Mouse (Mus musculus) thymus, postnatal 10 days (tissue): ENCODE data around the gene Mst1r.

Experiments used
- DNase-seq, 2 experiments: peaks; one replicate each; pipeline ENCODE4 v3.0.0; 2021; ENCODE audit warnings: low spot score in 2 of 2

The Mst1r gene

DNA sequence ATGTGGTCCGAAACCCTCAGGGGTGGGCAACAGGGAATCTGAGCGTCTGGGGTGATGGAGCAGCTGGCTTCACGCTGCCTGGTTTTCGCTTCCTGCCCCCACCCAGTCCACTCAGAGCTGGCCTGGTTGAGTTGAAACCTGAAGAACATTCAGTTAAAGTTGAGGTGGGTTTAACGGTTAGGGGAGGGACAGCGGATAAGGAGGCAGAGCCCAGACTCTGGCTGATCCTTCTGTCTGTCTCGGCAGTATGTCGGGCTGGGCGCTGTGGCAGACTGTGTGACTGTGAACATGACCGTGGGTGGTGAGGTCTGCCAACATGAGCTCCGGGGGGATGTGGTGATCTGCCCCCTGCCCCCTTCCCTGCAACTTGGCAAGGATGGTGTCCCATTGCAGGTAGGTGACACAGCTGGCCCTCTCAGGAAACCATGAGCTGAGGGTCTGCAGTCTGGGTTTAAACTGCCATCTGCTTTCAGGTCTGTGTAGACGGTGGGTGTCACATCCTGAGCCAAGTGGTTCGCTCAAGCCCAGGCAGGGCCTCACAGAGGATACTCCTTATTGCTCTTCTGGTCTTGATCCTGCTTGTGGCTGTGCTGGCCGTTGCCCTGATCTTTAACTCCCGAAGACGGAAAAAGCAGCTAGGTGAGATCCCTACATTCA lies 8.2 kb downstream of the Mst1r start:
- no peak for DNase-seq

DNA sequence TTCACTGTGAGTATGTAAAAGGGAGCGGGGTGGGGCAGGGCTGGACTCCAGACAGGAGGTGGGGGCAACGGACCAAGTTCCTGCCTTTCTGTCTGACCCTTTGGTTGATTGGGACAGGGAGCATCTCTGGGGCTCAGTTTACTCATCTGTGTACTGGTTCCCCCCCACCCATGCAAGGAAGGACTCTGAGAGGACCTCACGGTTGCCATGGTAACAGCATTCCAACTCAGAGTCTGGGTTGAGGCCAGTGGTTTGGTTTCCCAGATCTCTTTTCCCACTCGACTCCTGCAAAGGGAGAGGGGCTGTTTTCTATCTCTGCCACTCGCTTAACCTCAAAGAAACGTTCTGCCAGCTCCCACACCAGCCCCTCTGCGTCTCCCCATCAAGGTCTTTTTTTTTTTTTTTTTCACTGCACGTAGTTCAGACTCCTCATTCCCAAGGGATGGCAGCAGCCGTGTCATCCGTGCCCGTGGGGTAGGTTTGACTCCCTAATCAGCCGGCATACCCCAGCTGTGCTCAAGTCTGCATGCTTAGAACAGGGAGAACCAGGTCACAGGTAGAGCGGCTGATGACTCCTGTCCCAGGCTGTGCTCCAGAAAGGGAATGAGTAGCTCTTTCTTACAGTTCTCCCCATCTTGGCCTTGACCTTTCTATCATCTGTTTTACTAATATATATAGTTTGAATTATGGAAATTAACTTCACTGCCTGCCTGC lies 11.4 kb downstream of the Mst1r start:
- no peak for DNase-seq

DNA sequence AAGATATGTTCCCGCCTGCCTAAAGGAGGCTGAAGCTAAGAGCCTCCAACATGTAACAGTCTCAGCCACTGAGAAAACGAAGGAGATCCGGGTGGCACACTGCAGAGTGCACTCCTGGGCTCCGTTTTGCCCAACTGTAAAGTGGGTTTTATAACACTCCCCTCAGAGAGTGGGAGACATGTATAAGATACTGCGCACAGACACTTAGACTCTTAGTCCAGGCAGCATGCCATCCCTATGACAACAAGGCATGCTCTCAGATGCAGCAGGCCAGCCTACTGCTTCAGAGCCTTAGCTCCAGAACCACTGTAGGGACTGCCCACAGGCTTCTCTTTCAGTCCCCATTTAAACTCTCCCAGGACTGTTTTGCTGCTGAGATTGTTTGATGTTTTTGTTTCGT lies 12.2 kb downstream of the Mst1r start:
- DNase-seq, result no peak

DNA sequence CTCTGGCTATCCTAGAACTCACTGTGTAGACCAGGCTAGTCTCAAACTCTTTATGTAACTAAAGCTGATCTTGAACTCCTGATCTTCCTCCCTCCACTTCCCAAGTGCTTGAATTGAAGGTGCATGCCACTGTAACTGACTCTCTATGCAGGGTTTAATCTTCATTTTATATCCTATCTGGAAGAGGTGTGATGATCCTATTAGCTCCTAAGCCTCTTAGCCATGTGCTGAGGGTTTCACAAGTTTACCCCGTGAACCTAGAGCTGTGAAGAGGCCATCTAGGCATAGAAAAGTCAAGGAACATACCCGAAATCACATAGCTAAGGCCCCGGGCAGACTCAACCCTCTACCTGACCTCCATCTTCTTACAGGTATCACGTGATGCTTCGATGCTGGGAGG lies 12.8 kb downstream of the Mst1r start:
- DNase-seq, result no peak

DNA sequence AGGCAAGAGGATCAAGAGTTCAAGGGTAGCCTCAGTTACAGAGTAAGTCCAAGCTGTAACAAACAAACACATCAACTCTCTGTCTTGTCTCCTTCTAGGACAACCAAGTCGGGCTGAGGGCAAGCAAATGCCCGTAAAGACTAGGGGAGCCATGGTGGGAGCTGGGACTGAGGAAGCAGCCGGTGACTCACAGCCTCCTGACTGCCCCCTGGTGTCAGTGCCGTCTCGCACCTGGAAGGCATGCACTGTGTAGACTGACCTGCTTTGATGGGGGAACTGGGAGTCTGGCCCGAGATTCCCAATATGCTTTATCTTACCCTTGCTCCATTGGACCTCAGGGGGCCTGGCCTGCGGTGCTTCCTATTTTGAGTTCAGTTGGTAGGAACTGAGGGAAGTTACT lies 16.3 kb downstream of the Mst1r start:
- DNase-seq, result peak; percentile 31 to 69

DNA sequence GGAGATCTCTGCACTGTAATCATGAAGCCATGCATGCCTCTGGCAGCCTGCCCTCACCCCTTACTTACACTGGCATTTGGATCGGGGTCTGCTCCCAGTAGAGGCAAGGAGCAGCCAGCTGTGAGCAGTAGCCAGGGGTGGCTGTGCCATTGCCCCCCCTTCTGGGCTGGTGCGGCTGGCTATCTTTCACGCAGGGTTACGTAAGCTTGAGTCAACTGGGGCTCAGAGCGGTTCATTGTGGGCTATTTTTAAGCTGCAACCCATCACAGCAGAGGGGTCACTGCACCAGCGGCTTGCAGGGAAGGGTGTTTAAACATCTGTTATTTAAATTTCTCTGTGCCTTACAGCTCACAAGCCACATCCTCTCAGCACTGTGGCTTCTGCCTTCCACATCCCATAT lies 17.3 kb downstream of the Mst1r start:
- DNase-seq, result no peak

DNA sequence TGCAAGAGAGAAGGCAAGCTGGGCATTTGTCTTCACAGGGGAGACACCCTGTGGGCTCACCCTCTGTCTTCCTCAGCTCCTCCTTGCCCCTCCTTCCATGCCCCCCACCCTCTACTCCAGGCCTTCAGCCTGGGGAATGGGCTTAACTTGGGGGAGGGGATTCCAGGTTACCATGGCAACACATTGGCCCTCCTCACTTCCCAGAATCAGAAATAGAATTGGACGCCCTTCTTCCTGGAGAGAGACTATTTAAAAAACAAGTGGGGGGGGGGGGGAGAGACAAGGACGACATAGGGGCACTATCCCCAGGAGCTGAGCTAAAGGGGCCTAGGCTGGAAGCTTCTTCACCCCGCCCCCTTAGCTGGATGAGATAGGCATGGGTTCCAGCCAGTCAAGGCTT lies 18.6 kb downstream of the Mst1r start:
- no peak for DNase-seq

DNA sequence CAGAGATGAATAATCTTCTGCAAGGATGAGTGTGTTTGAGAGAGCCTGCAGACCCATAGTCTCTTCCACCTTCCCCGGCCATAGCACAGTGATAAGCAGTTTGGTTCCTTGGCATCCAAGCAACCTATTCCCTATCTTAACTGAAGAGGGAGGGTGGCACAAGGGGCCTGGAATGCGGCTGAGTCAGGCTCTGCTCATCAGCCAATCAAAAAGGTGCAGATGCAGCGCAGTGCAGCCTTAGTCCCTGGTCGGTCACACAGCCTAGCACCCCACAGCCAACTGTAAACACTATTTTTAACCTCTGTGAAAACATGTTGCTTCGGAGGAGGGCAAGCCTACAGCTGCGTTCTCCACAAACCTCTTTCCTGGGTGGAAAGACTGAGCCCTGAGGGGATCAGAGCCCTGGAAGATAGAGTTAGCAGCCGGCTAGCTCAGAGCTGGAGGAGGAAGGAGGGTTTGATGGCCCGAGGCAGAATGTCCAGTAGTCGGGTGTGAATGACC lies 20.3 kb downstream of the Mst1r start:
- DNase-seq, result no peak

DNA sequence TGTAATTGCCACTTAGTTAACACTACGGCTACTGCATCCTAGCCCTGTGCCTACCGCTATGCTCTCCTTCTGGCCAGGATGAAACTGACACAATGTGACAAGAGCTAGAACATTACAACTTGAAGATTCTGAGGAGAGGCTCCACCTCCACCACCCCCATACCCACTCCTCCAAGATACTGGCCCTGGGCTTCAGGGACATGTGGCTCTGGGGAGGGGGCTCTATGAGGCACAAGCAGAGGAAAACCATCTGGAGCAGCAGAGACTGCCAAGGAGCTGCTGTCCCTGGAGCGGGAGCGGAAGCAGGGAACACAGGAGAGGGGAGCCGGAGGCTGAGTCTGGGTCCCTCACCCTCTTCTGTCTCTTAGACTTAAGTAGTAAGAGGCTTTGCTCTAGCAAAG lies 21.1 kb downstream of the Mst1r start:
- no peak for DNase-seq

DNA sequence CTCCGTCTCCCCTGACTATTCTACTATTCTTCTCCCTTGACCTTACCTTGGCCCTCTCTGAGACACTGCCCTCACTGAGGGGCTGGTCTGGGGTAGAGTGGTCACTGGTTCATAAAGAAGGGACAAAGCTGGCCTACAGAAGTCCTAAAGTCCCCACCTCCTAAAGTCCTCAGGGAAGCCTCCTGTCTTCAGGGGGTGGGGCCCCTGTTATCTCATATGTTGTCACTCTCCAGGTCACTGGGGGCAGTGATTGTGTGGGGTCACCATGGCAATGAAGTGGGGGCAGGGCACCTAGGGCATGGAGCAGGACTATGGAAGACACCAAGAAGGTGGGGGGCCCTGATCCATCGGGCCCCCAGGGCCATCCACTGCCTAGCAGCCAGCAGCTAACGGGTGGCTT lies 21.5 kb downstream of the Mst1r start, which contains the start of gene Actl11:
TSS of gene Actl11 (plus strand) at position 301 of the 400 bp plus-strand sequence.
- DNase-seq, result no peak

DNA sequence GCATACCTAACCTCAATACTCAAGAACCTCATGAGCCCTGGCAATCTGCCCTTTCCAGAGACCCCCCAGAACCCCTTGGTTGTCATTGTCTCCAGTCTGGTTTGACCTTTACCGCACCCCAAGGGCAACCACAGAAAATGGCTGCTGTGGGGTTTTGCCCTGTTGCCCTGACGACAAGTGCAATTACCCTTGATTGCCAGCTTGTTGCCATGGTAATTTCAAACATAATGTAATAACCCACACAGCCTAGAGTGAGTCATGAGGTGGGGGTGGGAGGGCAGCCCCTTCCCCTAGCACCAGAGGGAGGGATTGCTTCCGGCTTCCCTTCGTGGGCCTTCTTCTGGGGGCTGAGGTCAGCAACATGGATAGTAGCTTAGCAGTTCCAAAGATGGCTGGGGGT lies 25.5 kb downstream of the Mst1r start:
- no peak for DNase-seq

DNA sequence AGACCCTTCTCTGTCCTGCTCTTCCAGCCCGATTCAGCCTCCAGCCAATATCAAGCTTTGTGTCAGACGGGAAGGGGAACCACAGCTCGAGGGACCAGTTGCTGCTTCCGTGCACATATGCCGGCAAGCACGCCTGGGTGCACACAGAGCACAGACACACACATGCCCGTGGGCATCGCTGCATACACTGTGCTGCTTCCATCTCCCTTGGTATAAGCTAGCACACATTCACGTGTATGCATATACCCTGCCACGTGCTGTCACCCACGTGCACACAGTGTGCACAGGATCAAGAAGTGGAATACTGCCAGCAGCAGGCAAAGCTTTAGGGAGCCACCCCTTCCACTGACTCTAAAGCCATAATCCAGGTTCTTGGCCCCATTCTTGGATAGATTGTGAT lies 27.5 kb downstream of the Mst1r start:
- DNase-seq, result no peak

DNA sequence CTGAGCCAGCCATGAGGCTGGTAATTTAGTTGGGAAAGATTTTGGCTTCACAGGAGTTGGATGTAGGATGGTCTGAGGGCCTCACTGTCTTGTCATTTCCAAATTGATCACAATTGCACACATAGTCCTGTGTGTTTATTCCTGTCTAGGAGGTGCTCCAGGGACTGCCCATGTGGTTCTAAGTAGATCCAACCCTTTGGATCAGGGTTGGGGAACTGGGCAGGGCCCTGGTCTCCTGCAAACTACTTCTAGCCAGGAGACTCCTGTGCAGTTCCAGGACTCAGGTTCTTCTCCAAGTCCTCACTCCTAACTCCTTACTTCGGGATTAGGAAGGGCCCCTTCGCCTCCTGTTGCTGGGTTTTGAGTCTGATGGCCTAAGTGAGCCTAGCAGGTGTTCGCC lies 28.7 kb downstream of the Mst1r start, which contains the start of gene Camkv:
TSS of gene Camkv (plus strand) at position 301 of the 400 bp plus-strand sequence.
- DNase-seq, result no peak

DNA sequence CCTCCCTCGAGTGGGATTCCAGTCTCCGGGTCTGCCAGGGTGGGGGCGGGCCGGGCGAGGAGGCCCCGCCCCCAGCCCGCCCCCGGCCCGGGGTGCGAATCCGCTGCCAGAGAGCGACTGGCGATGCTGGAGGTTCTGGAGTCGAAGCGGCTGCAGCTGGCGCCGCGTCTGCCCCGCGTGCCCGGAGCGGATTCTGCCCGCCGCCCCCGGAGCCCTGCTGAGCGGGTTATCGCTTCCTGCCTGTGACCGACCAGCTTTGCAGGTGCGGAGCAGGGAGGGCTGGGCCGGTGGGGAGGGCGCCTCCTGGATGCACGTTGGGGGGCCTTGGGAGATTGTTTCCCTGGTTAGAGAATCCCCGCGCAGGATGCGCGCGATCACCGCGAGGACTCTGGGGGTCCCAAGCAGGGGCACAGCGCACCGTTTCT lies 29.1 kb downstream of the Mst1r start:
- peak; percentile 81 for DNase-seq

DNA sequence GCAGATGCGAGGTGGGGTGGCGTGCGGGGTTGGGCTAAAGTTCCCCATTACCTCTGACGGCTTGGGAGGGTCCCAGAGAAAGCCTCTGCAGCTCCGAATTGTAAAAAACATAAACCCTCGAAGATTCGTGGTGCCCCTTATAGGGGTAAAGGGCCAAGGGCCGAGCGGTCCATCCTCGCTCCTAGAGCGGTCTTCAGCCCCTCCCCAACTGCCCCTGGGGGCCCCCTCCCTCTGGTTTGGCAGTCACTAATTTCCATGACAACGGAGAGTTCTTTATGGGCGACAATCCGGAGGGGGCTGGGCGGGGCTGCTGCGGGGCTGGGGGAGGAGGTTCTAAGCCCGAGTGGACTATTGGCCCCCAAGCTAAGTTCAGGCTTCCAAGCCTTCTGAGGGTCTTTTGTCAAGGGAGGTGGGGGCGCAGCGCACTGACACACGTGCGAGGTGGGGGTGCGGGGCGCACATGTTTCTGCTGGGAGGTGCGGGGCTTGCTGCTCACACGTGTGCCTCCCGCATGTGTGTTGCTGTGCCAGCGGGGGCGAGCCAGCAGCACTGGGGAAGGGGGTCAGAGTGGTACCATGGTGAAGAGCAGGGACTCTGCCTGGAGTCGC lies 29.6 kb downstream of the Mst1r start:
- peak; percentile 20 to 30 for DNase-seq

DNA sequence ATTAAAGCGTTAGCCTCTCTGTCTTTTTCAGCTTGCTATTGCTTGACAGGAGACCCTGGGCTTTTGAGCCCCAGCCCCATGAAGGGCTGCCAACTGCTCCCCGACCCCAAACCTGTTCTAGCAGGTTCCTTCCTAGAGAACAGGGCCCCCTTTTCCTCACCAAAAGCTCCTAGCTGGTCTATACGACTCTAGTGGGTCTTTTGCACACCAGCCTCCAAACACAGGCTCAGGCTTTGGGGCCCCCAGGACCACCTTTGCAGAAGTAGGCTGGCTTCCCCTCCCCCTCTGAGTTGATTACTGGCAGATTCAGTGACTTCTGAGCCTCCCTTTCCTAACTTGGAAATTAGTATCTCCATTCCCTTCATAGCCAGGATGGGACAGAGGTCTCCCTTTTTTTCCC lies 30.2 kb downstream of the Mst1r start:
- no peak for DNase-seq

DNA sequence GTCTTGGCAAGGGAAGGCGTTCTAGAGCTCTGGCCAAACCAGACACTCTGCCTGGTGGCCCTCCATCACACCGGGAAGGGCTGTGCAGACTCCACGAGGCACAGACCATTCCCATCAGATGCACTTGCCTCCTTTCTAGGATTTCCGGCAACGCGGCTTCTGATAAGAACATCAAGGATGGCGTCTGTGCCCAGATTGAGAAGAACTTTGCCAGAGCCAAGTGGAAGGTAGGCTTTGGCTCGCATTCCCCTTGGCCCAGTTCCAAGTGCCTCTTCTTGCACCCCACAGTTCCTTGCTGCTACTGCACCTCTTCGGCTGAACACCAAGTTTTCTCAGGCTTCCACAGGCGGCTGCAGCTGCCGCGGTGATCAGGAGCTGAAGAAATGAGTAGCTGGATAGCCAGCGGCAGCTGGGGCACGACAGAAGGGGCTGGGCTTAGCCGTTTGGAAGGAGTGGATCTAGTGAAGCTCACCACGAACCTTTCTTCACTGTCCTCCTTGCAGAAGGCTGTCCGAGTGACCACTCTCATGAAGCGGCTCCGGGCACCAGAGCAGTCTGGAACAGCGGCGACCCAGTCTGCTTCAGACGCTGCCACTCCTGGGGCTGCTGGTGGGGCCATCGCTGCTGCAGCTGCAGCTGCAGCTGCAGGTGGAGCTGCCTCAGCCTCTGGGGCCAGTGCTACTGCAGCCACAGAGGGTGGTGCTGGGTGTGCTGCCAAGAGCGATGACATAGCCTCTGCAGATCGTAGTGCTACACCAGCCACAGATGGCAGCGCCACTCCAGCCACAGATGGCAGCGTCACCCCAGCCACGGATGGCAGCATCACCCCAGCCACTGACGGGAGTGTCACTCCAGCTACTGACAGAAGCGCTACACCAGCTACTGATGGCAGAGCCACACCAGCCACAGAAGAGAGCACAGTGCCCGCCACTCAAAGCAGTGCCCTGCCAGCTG lies 40.8 kb downstream of the Mst1r start:
- DNase-seq, result no peak

DNA sequence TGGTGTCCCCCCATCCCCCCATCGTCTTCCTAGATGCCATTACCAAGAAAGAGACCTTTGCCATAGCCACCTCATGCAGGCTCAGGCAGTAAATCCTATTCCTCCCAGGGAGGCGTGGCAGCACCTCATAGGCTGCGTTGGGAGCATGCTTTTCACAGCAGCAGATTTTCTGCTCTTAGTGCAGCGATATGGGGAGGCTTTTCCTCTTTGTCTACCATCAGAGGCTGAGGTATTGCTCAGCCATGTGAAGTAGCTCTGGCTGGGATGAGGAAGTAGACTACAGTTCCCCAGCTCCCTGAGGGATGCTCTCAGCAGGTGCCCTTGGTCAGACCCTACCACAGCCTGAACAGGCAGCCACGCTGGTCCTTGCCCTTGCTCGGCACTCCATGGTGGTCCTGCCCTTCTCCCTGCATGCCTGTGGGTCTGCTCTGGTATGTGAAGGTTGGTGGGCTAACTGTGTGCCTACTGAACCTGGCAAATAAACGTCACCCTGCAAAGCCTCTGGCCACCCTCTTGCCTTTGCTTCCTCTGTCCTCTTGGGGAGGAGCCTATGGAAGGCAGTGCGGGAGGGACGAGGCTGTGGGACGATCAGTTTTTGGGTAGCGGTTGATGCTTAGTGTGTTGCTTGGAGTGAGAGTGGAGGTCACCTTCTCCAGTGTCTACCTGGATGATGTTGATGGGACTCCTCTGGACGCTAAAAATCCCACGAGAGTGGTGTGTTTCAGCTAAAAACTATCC lies 42.7 kb downstream of the Mst1r start:
- DNase-seq, result no peak

DNA sequence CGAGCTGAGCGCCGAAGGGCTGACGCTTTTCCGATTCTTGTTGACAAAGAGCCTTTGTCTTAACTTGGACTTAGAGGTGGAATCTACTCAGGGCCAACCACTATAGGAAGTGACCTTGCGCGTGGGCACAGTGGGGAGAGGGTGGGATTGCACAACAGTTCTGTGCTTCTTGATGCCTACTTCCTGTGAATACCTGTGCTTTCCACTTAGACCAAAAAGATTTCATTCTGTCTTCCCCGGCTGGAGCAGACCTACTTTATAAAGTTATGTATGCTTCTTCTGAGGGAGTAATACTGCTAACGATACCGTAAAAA lies 43.2 kb downstream of the Mst1r start, which contains the start of gene Traip:
TSS of gene Traip (plus strand) at position 215 of the 314 bp plus-strand sequence.
- DNase-seq, result no peak

DNA sequence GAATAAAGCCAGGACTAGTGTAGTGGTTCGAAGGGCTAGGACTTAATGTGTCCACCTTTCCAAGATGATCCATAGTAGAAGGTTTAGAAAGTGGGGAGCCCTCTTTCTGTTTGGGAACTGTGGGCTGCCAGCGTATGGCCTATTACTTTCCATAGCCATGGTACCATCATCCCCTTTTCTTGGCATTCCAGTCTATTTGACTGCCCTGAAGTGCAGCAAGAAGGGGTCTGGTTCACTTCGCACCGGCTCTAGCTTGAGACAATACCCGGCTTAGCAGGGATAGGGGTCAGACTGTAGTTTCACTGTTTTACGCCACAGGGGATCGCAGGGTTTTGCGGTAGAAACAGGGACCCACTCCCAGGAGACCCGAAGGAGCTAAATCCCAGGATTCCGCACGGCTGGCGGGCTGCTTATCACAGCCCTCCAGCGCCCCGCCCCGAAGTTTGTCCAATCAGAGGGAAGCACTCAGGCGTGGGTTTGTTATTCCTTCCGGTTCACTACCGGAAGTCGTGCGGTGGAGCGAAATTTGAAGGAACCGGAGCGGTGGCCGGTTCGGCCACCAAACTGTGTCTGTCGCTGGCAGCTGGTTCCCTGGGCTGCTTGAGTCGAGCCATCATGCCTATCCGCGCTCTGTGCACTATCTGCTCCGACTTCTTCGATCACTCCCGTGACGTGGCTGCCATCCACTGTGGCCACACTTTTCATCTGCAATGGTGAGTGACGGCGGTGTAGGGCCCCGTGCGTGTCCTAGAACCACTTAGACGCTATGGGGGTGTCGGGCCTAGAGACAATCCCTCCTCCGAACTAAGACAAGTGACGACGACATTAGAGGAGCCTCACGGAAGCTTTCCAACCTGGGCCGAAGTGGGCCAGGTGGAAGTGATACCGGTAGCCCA lies 44.0 kb downstream of the Mst1r start:
- DNase-seq, result peak; percentile 77 to 84
